Comparison of ENCODE assay signal across 8 mouse cellular contexts in the genomic region with DNA sequence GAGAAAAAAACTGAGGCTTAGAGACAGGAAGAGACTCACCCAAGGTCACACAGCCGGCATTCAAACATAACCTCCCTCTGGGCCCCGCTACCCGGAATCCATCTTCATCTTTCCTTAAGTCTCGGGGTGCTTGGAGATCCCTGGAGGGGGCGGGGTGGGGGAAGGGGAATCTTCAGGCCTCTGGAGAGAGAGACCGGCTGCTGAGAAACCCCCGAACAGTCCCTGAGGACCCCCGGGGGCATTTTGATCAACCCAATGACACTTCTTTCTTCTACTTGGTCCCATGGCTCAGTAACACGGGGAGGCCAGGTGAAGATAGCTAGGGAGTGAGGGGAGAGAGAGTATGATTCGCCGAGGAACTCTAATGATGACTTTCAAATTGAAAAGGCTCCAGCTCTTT. TPM values are rescaled to one million over a fixed set of nuclear protein-coding genes. Genes with fewer than 3 reads are reported as not detected.
A peak's percentile ranks its signal among the peaks of the same experiment; 100 is the strongest.
DNase-seq lines count a peak whose midpoint lies in the region; ATAC-seq lines count a peak whose summit lies in the region.

No protein-coding gene starts in this region.

- peak overlapping the region; percentile 64 for H3K27ac ChIP-seq in kidney, embryonic 16.5 days (ENCODE audit: low read length)
- H3K27ac ChIP-seq in embryonic facial prominence, embryonic 14.5 days (replicated peaks; ENCODE audit: low read depth, low read length) = peak overlapping the region; percentile 85
- peak overlapping the region; percentile 77 for H3K27ac ChIP-seq in intestine, embryonic 14.5 days (ENCODE audit: low read depth)

- peak overlapping the region; percentile 78 for H3K4me3 ChIP-seq in kidney, embryonic 16.5 days (ENCODE audit: low read length)
- peak overlapping the region; percentile 82 for H3K4me3 ChIP-seq in embryonic facial prominence, embryonic 14.5 days (ENCODE audit: low read depth, low read length)
- peak overlapping the region; percentile 80 for H3K4me3 ChIP-seq in intestine, embryonic 14.5 days (ENCODE audit: low read depth, low read length)

- H3K4me2 ChIP-seq in kidney, embryonic 16.5 days (replicated peaks; ENCODE audit: low read depth, low read length) = peak overlapping the region; percentile 91
- H3K4me2 ChIP-seq in embryonic facial prominence, embryonic 14.5 days (ENCODE audit: low read depth, low read length) = peak overlapping the region; percentile 87
- H3K4me2 ChIP-seq in intestine, embryonic 14.5 days (ENCODE audit: low read length) = peak overlapping the region; percentile 72

- 6% methylated on average over 11 of the region's 11 CpGs for WGBS in kidney, embryonic 16.5 days
- 7% methylated on average over 11 of the region's 11 CpGs for WGBS in embryonic facial prominence, embryonic 14.5 days
- WGBS in intestine, embryonic 14.5 days = 10% methylated on average over 11 of the region's 11 CpGs

- no peaks in the 10 kb centered on the region for H3K9me3 ChIP-seq in kidney, embryonic 16.5 days (ENCODE audit: low read length)
- no peaks in the 10 kb centered on the region for H3K9me3 ChIP-seq in embryonic facial prominence, embryonic 14.5 days (ENCODE audit: control insufficient read depth, low read length)
- no peaks in the 10 kb centered on the region for H3K9me3 ChIP-seq in intestine, embryonic 14.5 days (ENCODE audit: control insufficient read depth, low read length)

- H3K9ac ChIP-seq in kidney, embryonic 16.5 days (replicated peaks; ENCODE audit: low read length) = peak overlapping the region; percentile 77
- H3K9ac ChIP-seq in embryonic facial prominence, embryonic 14.5 days (ENCODE audit: low read depth, low read length) = peak overlapping the region; percentile 85
- H3K9ac ChIP-seq in intestine, embryonic 14.5 days (ENCODE audit: low read length) = peak overlapping the region; percentile 74

- DNase-seq in kidney, postnatal 25 days = no peak
- DNase-seq in embryonic facial prominence, embryonic 14.5 days (ENCODE audit: low spot score) = no peak
- no peak for DNase-seq in intestine, embryonic 14.5 days (ENCODE audit: low spot score)
- DNase-seq in neural tube, embryonic 10.5 days (ENCODE audit: extremely low spot score, low spot score) = peak; percentile 40
- DNase-seq in thymus, postnatal 4 days = no peak
- no peak for DNase-seq in kidney, adult 18-20 months
- no peak for DNase-seq in spleen, postnatal 36 days (ENCODE audit: low spot score in 2 of 2)

- H3K36me3 ChIP-seq in kidney, embryonic 16.5 days (ENCODE audit: insufficient read depth, low read length) = 0 out of 2 replicates have a peak, but pooled peaks cover 3% of the 10 kb centered on the region
- H3K36me3 ChIP-seq in embryonic facial prominence, embryonic 14.5 days (ENCODE audit: control insufficient read depth, insufficient read depth, low read length) = peaks cover 27% of the 10 kb centered on the region
- H3K36me3 ChIP-seq in intestine, embryonic 14.5 days (ENCODE audit: control insufficient read depth, insufficient read depth, low read length) = peaks cover 16% of the 10 kb centered on the region

- H3K27me3 ChIP-seq in kidney, embryonic 16.5 days (ENCODE audit: insufficient read depth, low read length) = no peaks in the 10 kb centered on the region
- no peaks in the 10 kb centered on the region for H3K27me3 ChIP-seq in embryonic facial prominence, embryonic 14.5 days (replicated peaks; ENCODE audit: control insufficient read depth, insufficient read depth, low read length)
- H3K27me3 ChIP-seq in intestine, embryonic 14.5 days (replicated peaks; ENCODE audit: control insufficient read depth, insufficient read depth, low read length) = no peaks in the 10 kb centered on the region

- no peak for ATAC-seq in kidney, embryonic 16.5 days (ENCODE audit: low FRiP score, low TSS enrichment)
- ATAC-seq in embryonic facial prominence, embryonic 14.5 days (ENCODE audit: low read depth) = no peak
- no peak for ATAC-seq in intestine, embryonic 14.5 days (replicated peaks; ENCODE audit: low FRiP score, low TSS enrichment, low read depth)

- H3K4me1 ChIP-seq in kidney, embryonic 16.5 days (ENCODE audit: insufficient read depth, low read length) = peaks cover 26% of the 10 kb centered on the region
- peaks cover 11% of the 10 kb centered on the region; the same call in 1 of the 2 replicates for H3K4me1 ChIP-seq in embryonic facial prominence, embryonic 14.5 days (ENCODE audit: control insufficient read depth, insufficient read depth, low read length)
- H3K4me1 ChIP-seq in intestine, embryonic 14.5 days (replicated peaks; ENCODE audit: control insufficient read depth, insufficient read depth, low read length) = peaks cover 15% of the 10 kb centered on the region; the same call in 1 of the 2 replicates

RNA-seq across cellular contexts. Expression of gene Dact3, which starts 0.9 kb away (rescaled TPM):
- 2.0 and 2.1 TPM in 2 replicates for polyA plus RNA-seq in kidney, embryonic 16.5 days (2015; fragmentation: Nextera tagmentation; extraction: Ambion mirVana)
- 7.2 and 7.6 TPM in 2 replicates for polyA plus RNA-seq in embryonic facial prominence, embryonic 14.5 days (2014; fragmentation: Nextera tagmentation; extraction: Ambion mirVana)
- polyA plus RNA-seq in intestine, embryonic 14.5 days (2014; fragmentation: Nextera tagmentation; extraction: Ambion mirVana) = 5.3 and 5.5 TPM in 2 replicates

RNA-seq across cellular contexts. Expression of gene Gng8, which starts 15.6 kb away (rescaled TPM):
- 7.7 and 10.5 TPM in 2 replicates for polyA plus RNA-seq in kidney, embryonic 16.5 days (2015; fragmentation: Nextera tagmentation; extraction: Ambion mirVana)
- 27.0 and 29.1 TPM in 2 replicates for polyA plus RNA-seq in embryonic facial prominence, embryonic 14.5 days (2014; fragmentation: Nextera tagmentation; extraction: Ambion mirVana)
- polyA plus RNA-seq in intestine, embryonic 14.5 days (2014; fragmentation: Nextera tagmentation; extraction: Ambion mirVana) = 12.5 and 13.9 TPM in 2 replicates

RNA-seq across cellular contexts. Expression of gene Ptgir, which starts 30.3 kb away (rescaled TPM):
- polyA plus RNA-seq in kidney, embryonic 16.5 days (2015; fragmentation: Nextera tagmentation; extraction: Ambion mirVana) = 1.9 and 2.6 TPM in 2 replicates
- 1.8 and 1.9 TPM in 2 replicates for polyA plus RNA-seq in embryonic facial prominence, embryonic 14.5 days (2014; fragmentation: Nextera tagmentation; extraction: Ambion mirVana)
- polyA plus RNA-seq in intestine, embryonic 14.5 days (2014; fragmentation: Nextera tagmentation; extraction: Ambion mirVana) = 2.2 and 2.3 TPM in 2 replicates

RNA-seq across cellular contexts. Expression of gene Prkd2, which starts 33.3 kb away (rescaled TPM):
- 16.2 and 17.8 TPM in 2 replicates for polyA plus RNA-seq in kidney, embryonic 16.5 days (2015; fragmentation: Nextera tagmentation; extraction: Ambion mirVana)
- polyA plus RNA-seq in embryonic facial prominence, embryonic 14.5 days (2014; fragmentation: Nextera tagmentation; extraction: Ambion mirVana) = 14.4 and 16.5 TPM in 2 replicates
- 12.0 and 12.8 TPM in 2 replicates for polyA plus RNA-seq in intestine, embryonic 14.5 days (2014; fragmentation: Nextera tagmentation; extraction: Ambion mirVana)

RNA-seq across cellular contexts. Expression of gene Calm3, which starts 47.9 kb away (rescaled TPM):
- 145 and 154 TPM in 2 replicates for polyA plus RNA-seq in kidney, embryonic 16.5 days (2015; fragmentation: Nextera tagmentation; extraction: Ambion mirVana)
- polyA plus RNA-seq in embryonic facial prominence, embryonic 14.5 days (2014; fragmentation: Nextera tagmentation; extraction: Ambion mirVana) = 164 and 189 TPM in 2 replicates
- polyA plus RNA-seq in intestine, embryonic 14.5 days (2014; fragmentation: Nextera tagmentation; extraction: Ambion mirVana) = 184 and 190 TPM in 2 replicates
